Mouse (Mus musculus) cerebellum, adult 8-10 months (tissue): ENCODE data around the gene Psmb6.

ENCODE experiments used
- DNase-seq: peaks from one replicate; pipeline ENCODE4 v3.0.0; 2022

Gene Psmb6

GRCm38 (mm10) chr11:70571641-70572040 is 46.5 kb downstream of the Psmb6 start:
- no peak for DNase-seq

- DNase-seq, result no peak
These were observed 47.3 kb downstream of the Psmb6 start for GRCm38 (mm10) chr11:70572348-70572902.

GRCm38 (mm10) chr11:70573872-70574271 is 48.7 kb downstream of the Psmb6 start:
- no peak for DNase-seq

GRCm38 (mm10) chr11:70577201-70577600 is 52.0 kb downstream of the Psmb6 start:
- no peak for DNase-seq
